9 mouse cellular contexts compared by ENCODE assay signal in the genomic region with DNA sequence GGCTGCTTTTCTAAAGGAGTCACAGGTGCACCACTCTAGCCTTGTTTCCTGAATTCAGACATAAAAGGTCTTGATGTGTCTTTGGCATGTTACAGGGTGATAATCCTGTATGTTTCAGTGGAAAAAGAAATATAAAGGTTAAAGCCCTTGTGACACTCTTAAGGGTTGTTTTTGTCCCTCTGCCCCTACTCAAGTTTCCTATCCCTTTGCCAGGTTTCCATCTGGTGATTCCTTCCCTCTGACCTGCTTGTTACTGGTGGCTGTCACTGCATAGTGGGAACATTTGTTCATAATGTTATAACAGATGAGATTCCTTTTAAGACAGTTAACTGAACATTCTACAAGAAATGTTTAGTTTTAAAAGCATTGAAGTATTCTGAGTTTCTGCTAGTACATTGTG.
"Had no signal": no experiment of that assay in that cellular context is flagged by ENCODE, and none has a peak within 500 bp of the region (broad histone marks: within the 10 kb centered on the region; RNA-seq: fewer than 3 reads in every experiment).

No protein-coding gene starts in this region.

- DNase-seq: liver, postnatal 0 days; lung, adult 2 months; lung, postnatal 14 days; lung, postnatal 36 days; right cerebral cortex, postnatal 14 days; spleen, adult 18-20 months; thymus, adult 18-20 months; thymus, postnatal 14 days; thymus, postnatal 36 days had no signal
